Mouse (Mus musculus) lung, adult 2 months (tissue): Measurements from ENCODE around the gene Fyttd1.

ENCODE experiments used
- CTCF ChIP-seq: fragments of 200-500 bp; IDR thresholded peaks from 2 replicates; pipeline ENCODE4 v1.5.1; 2011; ENCODE audit warnings: mild to moderate bottlenecking, low read length, control low read depth; ENCODE audit not compliant: insufficient read depth
- POLR2A ChIP-seq: fragments of 200-500 bp; IDR thresholded peaks from 2 replicates; pipeline ENCODE4 v1.6.1; 2011; ENCODE audit warnings: low read depth, mild to moderate bottlenecking, control low read depth, low read length, borderline replicate concordance; ENCODE audit errors: extremely low read depth

- TF ChIP-seq POLR2A: no peak
- TF ChIP-seq CTCF: no peak
These were observed 52.6 kb downstream of the Fyttd1 start for GRCm38 (mm10) chr16:32929918-32930317.
